Mouse (Mus musculus) forebrain, postnatal 0 days (tissue): ENCODE data around the gene Fam187b. TPM values are rescaled to one million over a fixed set of nuclear protein-coding genes. Genes with fewer than 3 reads are reported as not detected.
A peak's percentile ranks its signal among the peaks of the same experiment; 100 is the strongest.
"Not testable (repeated sequence)": the region's sequence is repeated elsewhere in the genome, so short reads cannot be mapped to it uniquely, and the experiment has no call there.

Source experiments
- ATAC-seq: fragments of 200-750 bp; cut with Nextera tagmentation; 2 replicates; pipeline ENCODE4 v1.8.0; 2017; ENCODE audit warnings: mild to moderate bottlenecking, moderate library complexity
- DNase-seq: peaks from one replicate; pipeline ENCODE4 v3.0.0-alpha.2; 2015
- H3K27ac ChIP-seq: fragments of 300-500 bp; sonication (generic); 2 replicates; pipeline ENCODE4 v1.5.1; 2014; ENCODE audit warnings: low read depth, mild to moderate bottlenecking, antibody characterized with exemption, low read length, moderate library complexity, mixed read lengths
- H3K27me3 ChIP-seq: fragments of 300-500 bp; sonication (generic); 2 replicates; pipeline ENCODE4 v1.6.1; 2014; ENCODE audit warnings: mild to moderate bottlenecking, low read length, mixed read lengths; ENCODE audit not compliant: insufficient read depth
- H3K36me3 ChIP-seq: fragments of 300-500 bp; sonication (generic); 2 replicates; pipeline ENCODE4 v1.6.1; 2014; ENCODE audit warnings: mild to moderate bottlenecking, moderate library complexity; ENCODE audit not compliant: insufficient read depth
- H3K4me1 ChIP-seq: fragments of 300-500 bp; sonication (generic); 2 replicates; pipeline ENCODE4 v1.6.1; 2014; ENCODE audit warnings: antibody characterized with exemption; ENCODE audit not compliant: insufficient read depth
- H3K4me2 ChIP-seq: fragments of 300-500 bp; sonication (generic); 2 replicates; pipeline ENCODE4 v1.6.1; 2014; ENCODE audit warnings: low read depth, mild to moderate bottlenecking, moderate library complexity
- H3K4me3 ChIP-seq: fragments of 300-500 bp; sonication (generic); 2 replicates; pipeline ENCODE4 v1.5.1; 2014; ENCODE audit warnings: low read depth, low read length, mixed read lengths
- H3K9ac ChIP-seq: fragments of 300-500 bp; sonication (generic); 2 replicates; pipeline ENCODE4 v1.6.1; 2014; ENCODE audit warnings: mild to moderate bottlenecking
- H3K9me3 ChIP-seq: fragments of 300-500 bp; sonication (generic); 2 replicates; pipeline ENCODE4 v1.6.1; 2016; ENCODE audit warnings: low read length
- CTCF ChIP-seq: sonication (generic); IDR thresholded peaks from 2 replicates; pipeline ENCODE4 v1.5.1; 2016; ENCODE audit warnings: antibody characterized with exemption, control low read depth, low read depth
- WGBS: fragments of 180-500 bp; shearing (Covaris S2); extraction: QIAGEN DNeasy Blood & Tissue Kit; methylation state at CpG from one replicate; pipeline ENCODE4 v1.1.7; 2014; 5-methylcytosine and 5-hydroxymethylcytosine counted together
- polyA plus RNA-seq: library from polyadenylated mRNA; unstranded; fragments of >200 nt; fragmentation: Nextera tagmentation; extraction: Ambion mirVana; gene quantifications from 2 replicates; pipeline ENCODE4 v1.2.1, GENCODE M21; 2015
- total RNA-seq: library from RNA; depleted of rRNA; stranded (reverse); fragments of >200 nt; gene quantifications from 2 replicates; pipeline ENCODE4 v1.2.3, GENCODE M21; 2014

The Fam187b gene
- total and polyA plus RNA-seq, 2 experiments from 2014 or later = 0.48 to 0.50 TPM

DNA sequence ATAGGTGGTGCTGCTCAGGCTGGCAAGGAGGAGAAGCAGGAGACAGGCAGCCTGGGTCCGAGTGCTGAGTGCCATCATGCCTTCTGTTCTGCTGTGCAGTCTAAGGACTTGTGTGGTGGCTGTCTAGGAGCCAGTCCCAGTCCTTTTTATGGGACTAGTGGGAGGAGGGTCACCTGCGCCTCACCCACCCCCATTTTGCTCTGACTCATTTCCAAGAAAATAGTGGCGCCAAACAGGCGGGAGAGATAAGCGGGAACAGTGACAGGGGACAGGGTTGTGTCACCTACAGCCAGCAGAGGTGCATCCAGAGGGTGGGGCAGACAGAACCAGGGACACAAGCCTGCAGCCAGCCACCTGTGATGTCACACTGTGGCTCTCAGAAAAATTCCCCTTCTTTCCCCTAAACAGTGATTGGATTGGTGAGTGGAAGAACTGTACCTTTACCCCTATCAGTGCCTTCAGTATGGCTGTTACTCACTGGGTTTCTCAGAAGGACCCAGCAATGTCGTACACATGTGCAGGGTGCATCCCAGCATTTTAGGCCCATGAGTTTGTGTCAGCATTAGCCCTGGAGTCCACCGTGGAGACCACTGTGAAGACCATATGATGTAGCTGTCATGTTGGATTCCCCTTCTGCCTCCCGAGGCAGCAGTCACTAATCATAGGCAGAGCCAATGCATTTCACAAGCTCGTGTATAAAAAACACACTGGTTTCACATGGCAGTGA lies 29.5 kb upstream of the Fam187b start, which contains the start of gene Hamp:
TSS of gene Hamp (minus strand) at position 124 of the 727 bp plus-strand sequence.
- no peak within 1 kb of the TSS for H3K27ac ChIP-seq
- no peak within 1 kb of the TSS for H3K4me2 ChIP-seq
- H3K9ac ChIP-seq = no peak within 1 kb of the TSS
- ATAC-seq (0 out of 2 replicates have a peak, but pooled peaks have one; percentile 8), DNase-seq (no peak)
- peaks cover 15% of the 10 kb centered on the region for H3K36me3 ChIP-seq
- no peak for TF ChIP-seq CTCF
- H3K4me1 ChIP-seq = no peaks in the 10 kb centered on the region
- 65% methylated on average over 9 of the region's 9 CpGs for WGBS
- no peaks in the 10 kb centered on the region for H3K9me3 ChIP-seq
- no peaks in the 10 kb centered on the region for H3K27me3 ChIP-seq
- no peak within 1 kb of the TSS for H3K4me3 ChIP-seq

DNA sequence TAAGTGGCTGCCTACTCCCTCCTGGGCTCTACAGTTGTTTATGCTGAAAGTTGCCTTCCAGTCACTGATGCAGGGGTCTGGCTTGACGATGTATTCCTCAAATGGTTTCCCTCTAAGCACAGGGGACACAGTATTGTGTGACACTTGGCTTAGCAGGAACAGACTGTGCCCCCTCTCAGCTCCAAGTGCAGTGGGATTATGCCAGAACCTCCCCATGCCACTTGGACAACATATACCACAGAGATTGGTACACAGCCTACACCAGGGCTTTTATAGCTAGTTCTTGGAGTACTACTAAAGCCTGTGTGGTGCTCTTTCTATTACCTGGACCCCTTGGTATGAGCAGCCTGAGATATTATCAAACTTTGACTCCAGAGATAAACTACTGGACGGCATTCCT lies 28.9 kb upstream of the Fam187b start:
- peaks cover 19% of the 10 kb centered on the region for H3K36me3 ChIP-seq
- not testable (repeated sequence) for H3K4me1 ChIP-seq, H3K27ac ChIP-seq, H3K9me3 ChIP-seq, DNase-seq, H3K4me2 ChIP-seq, H3K4me3 ChIP-seq, H3K27me3 ChIP-seq, H3K9ac ChIP-seq
- WGBS = 66% methylated on average over 2 of the region's 2 CpGs
- ATAC-seq = peak; percentile 40; the same call in 1 of the 2 replicates

DNA sequence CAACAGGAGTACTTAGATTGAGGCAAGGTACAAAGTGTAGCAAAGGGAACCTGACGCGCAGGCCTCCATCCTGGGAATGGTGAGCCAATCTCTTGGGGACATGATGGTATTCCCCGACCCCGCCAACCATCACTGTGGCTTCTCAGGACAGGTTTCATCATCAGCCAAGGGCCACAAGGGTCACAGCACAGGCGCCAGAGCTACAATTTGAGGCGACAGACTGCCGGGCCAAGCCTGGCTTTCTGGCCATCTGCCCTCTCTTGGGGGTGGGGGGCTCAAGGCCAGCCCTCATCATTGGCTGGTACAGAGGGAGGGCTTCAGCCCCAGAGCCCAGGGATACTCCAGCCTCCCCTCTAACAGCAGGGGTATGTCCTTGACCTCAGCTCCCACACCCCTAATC lies 28.1 kb upstream of the Fam187b start:
- H3K27me3 ChIP-seq, ATAC-seq, H3K9ac ChIP-seq, H3K4me1 ChIP-seq, DNase-seq, H3K4me3 ChIP-seq, H3K4me2 ChIP-seq, H3K9me3 ChIP-seq, H3K27ac ChIP-seq: not testable (repeated sequence)
- peaks cover 20% of the 10 kb centered on the region for H3K36me3 ChIP-seq
- 89% methylated on average over 7 of the region's 7 CpGs for WGBS

DNA sequence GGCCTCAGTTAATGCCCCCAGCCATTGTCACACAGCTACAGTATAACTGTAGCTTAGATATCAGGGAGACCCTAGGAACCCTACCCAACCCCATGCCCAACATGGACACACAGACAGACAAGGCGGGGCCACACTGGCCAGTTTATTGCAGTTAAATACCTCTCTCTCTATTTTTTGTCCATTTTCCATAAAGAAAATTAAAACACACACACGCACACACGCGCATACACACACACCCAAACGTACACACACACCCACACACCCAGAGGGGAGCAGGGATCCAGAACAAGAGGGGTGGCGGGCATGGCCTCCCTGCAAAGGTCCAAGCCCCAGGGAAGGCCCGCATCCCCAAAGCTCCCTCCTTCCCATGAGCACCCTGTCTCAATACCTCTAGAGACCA lies 27.7 kb upstream of the Fam187b start:
- Histone ChIP-seq H3K9ac (no peak overlapping the region), H3K27ac (no peak overlapping the region), H3K9me3 (no peaks in the 10 kb centered on the region), H3K4me3 (no peak overlapping the region), H3K36me3 (peaks cover 24% of the 10 kb centered on the region), H3K27me3 (no peaks in the 10 kb centered on the region), H3K4me2 (no peak overlapping the region), H3K4me1 (no peaks in the 10 kb centered on the region)
- TF ChIP-seq CTCF = no peak
- ATAC-seq (no peak), DNase-seq (no peak)
- 95% methylated on average over 7 of the region's 7 CpGs for WGBS

DNA sequence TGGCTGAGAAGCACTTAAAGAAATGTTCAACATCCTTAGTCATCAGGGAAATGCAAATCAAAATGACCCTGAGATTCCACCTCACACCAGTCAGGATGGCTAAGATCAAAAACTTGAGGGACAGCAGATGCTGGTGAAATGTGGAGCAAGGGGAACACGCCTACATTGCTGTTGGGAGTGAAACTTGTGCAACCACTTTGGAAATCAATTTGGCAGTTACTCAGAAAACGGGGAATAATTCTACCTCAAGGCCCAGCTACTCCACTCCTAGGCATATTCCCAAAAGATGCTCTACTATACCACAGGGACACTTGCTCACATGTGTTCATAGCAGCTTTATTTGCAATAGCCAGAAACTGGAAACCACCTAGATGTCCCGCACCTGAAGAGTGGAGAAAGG lies 23.7 kb upstream of the Fam187b start:
- not testable (repeated sequence) for H3K4me2 ChIP-seq, H3K9me3 ChIP-seq, ATAC-seq, H3K27ac ChIP-seq, H3K9ac ChIP-seq, H3K4me3 ChIP-seq, H3K4me1 ChIP-seq, DNase-seq, H3K27me3 ChIP-seq
- H3K36me3 ChIP-seq = peaks cover 62% of the 10 kb centered on the region
- WGBS = 92% methylated on average over 3 of the region's 3 CpGs

DNA sequence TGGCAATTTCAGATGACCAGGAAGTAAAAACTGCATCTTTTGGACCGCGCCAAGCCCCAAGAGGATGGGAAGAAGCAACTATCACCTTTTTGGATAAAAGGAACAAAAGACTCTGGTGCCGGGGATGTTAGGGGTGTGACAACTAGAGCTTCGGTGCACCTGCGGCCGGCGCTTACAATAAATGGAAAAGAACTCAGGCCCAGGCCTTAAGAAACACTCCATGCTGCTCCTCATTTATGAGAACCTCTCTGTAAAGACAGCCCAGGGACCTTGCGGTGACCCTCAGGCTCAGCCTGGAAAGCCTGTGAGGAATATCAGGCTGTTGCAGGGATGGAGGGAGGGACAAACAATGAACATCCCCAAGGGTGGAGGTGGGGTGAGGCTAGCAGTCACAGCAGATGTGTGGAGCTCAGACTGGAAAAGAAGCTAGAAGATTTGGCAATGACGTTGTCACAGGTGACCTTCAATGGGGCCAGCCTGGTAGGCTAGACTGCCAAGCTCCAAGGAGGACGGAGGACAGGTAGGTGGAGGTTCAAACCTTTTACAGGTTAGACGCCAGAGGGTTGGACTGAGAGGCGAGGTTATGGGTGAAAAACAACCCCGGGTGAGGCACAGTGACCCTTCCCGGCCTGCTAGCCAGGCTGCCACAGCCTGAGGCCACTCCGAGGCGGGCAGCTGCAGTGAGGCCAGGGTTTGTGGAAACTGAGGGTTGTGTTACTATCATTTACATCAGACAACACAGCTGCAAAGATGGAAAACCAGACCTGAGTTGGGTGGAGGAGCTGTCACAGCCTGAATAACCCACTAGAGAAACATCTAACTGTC lies 20.9 kb upstream of the Fam187b start:
- 93% methylated on average over 16 of the region's 16 CpGs for WGBS

DNA sequence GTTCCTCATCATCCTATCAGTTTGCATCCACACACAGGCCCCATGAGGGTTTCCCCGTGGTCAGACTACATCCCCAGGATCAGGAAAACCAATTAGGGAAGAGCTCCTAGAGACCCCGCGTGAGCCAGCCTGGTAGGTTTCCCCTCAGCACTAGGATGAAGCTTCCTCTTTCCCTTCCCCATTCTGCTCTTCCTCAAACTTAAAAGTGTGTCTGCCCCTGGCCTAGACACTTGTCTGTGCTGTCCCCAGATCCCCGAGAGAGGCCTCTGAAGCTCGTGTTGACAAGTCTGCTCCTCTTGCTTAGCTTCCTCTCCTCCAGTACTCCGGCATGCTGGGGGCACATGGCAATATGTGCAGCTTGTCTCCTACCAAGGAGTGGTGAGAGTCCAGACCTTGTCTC lies 20.1 kb upstream of the Fam187b start:
- WGBS = 88% methylated on average over 6 of the region's 6 CpGs
- H3K9ac ChIP-seq = no peak overlapping the region
- TF ChIP-seq CTCF = no peak
- H3K27ac ChIP-seq = no peak overlapping the region
- no peak overlapping the region for H3K4me3 ChIP-seq
- H3K36me3 ChIP-seq = peaks cover 51% of the 10 kb centered on the region
- peaks cover 13% of the 10 kb centered on the region for H3K4me1 ChIP-seq
- DNase-seq = no peak
- no peak for ATAC-seq
- no peaks in the 10 kb centered on the region for H3K9me3 ChIP-seq
- no peak overlapping the region for H3K4me2 ChIP-seq
- no peaks in the 10 kb centered on the region for H3K27me3 ChIP-seq

More for the DNA sequence above, 20.9 kb upstream of the Fam187b start:
- peaks cover 6% of the 10 kb centered on the region; the same call in 1 of the 2 replicates for H3K4me1 ChIP-seq
- DNase-seq = no peak
- no peak for ATAC-seq
- H3K27ac ChIP-seq = no peak overlapping the region
- no peak overlapping the region for H3K9ac ChIP-seq
- no peaks in the 10 kb centered on the region for H3K9me3 ChIP-seq
- H3K4me2 ChIP-seq = no peak overlapping the region
- no peaks in the 10 kb centered on the region for H3K27me3 ChIP-seq
- TF ChIP-seq CTCF = no peak
- H3K36me3 ChIP-seq = peaks cover 51% of the 10 kb centered on the region
- no peak overlapping the region for H3K4me3 ChIP-seq
